Mouse (Mus musculus): ENCODE data around the gene A030005L19Rik. TPM values are rescaled to one million over a fixed set of nuclear protein-coding genes. Genes with fewer than 3 reads are reported as not detected.

A030005L19Rik gene
- polyA plus RNA-seq (2015; fragmentation: Nextera tagmentation; extraction: Ambion mirVana) = 0.27 TPM in 1 of 2 replicates, not detected in the other

GRCm38 (mm10) chr1:82913025-82913424 lies at the start of gene A030005L19Rik:
TSS of gene A030005L19Rik (plus strand) at chr1:82913325.

GRCm38 (mm10) chr1:82924650-82925049 lies 11.5 kb downstream of the A030005L19Rik start, which contains the start of gene A030014E15Rik:
TSS of gene A030014E15Rik (plus strand) at chr1:82924917.

GRCm38 (mm10) chr1:82931326-82931725 lies 18.2 kb downstream of the A030005L19Rik start, which contains the start of gene Gm6217:
TSS of gene Gm6217 (minus strand) at chr1:82931399.

GRCm38 (mm10) chr1:82943295-82943694 lies 30.2 kb downstream of the A030005L19Rik start, which contains the start of gene A030003K21Rik:
TSS of gene A030003K21Rik (minus strand) at chr1:82943388.

DNA sequence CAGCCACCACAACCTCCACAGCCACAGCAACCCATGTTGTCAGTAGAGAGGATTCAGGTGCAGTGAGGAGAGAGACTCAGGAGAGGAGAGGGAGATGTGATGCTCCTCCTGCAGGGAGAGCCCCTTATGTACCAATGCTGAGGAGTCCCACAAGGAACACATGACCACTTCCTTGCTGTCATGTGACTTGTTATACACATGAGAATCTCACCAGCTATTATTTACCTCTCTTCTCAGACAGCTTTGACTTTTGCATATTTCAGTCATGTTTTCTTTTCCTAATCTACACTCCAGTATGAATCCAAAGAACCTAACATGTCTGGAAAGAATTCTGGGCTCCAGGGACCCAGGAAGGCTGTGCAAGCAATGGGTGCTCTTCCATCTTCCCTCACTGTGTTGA lies 42.8 kb downstream of the A030005L19Rik start, which contains the start of gene Gm7544:
Gene Gm7544 (minus strand): TSS at position 101 of the 400 bp plus-strand sequence.

DNA sequence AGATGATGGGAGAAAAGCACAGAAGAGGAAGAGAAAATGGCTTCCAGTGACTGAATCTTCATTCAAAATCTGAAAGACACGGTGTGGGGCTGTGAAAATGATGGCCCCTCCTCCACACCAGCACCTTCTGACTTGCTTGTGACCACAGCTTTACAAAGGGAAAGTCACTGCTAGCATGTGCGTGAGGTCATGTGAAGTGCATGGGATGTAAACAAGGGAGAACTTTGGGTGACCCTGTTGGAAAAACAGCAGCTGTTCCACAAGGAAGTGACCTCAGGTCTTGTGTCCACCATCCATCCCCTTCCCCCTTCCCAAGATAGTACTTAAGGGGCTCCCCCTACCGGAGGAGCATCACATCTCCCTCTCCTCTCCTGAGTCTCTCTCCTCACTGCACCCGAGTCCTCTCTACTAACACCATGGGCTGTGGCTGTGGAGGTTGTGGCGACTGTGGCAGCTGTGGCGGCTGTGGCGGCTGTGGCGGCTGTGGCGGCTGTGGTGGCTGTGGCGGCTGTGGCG lies 46.8 kb downstream of the A030005L19Rik start, which contains the start of gene Gm47955:
Gene Gm47955 (plus strand): TSS at position 417 of the 516 bp plus-strand sequence.

Other genes with a start within 250 kb of the A030005L19Rik start
- gene Mff, start 188.4 kb upstream of the A030005L19Rik start, polyA plus RNA-seq (2015; fragmentation: Nextera tagmentation; extraction: Ambion mirVana) = 272 and 275 TPM in 2 replicates
- gene Tm4sf20, start 144.9 kb upstream of the A030005L19Rik start, polyA plus RNA-seq (2015; fragmentation: Nextera tagmentation; extraction: Ambion mirVana) = 0.48 and 1.2 TPM in 2 replicates
- not detected in 2 replicates for gene Gm47791, start 142.1 kb upstream of the A030005L19Rik start, polyA plus RNA-seq (2015; fragmentation: Nextera tagmentation; extraction: Ambion mirVana)
- gene Agfg1, start 73.8 kb upstream of the A030005L19Rik start, polyA plus RNA-seq (2015; fragmentation: Nextera tagmentation; extraction: Ambion mirVana) = 15.1 and 18.3 TPM in 2 replicates
- not detected in 2 replicates for gene A030014E15Rik, start 11.6 kb downstream of the A030005L19Rik start, polyA plus RNA-seq (2015; fragmentation: Nextera tagmentation; extraction: Ambion mirVana)
- gene Gm6217, start 18.1 kb downstream of the A030005L19Rik start, polyA plus RNA-seq (2015; fragmentation: Nextera tagmentation; extraction: Ambion mirVana) = not detected in 2 replicates
- not detected in 2 replicates for gene A030003K21Rik, start 30.1 kb downstream of the A030005L19Rik start, polyA plus RNA-seq (2015; fragmentation: Nextera tagmentation; extraction: Ambion mirVana)
- not detected in 2 replicates for gene Gm7544, start 42.7 kb downstream of the A030005L19Rik start, polyA plus RNA-seq (2015; fragmentation: Nextera tagmentation; extraction: Ambion mirVana)
- gene Gm47955, start 47.0 kb downstream of the A030005L19Rik start, polyA plus RNA-seq (2015; fragmentation: Nextera tagmentation; extraction: Ambion mirVana) = not detected in 2 replicates
- gene Gm47959, start 87.2 kb downstream of the A030005L19Rik start, polyA plus RNA-seq (2015; fragmentation: Nextera tagmentation; extraction: Ambion mirVana) = not detected in 2 replicates
- gene Slc19a3, start 125.1 kb downstream of the A030005L19Rik start, polyA plus RNA-seq (2015; fragmentation: Nextera tagmentation; extraction: Ambion mirVana) = 1.1 and 1.2 TPM in 2 replicates
- gene Krtap28-10, start 129.2 kb downstream of the A030005L19Rik start, polyA plus RNA-seq (2015; fragmentation: Nextera tagmentation; extraction: Ambion mirVana) = not detected in 2 replicates
- gene Gm47969, start 131.6 kb downstream of the A030005L19Rik start, polyA plus RNA-seq (2015; fragmentation: Nextera tagmentation; extraction: Ambion mirVana) = not detected in 2 replicates
- gene A030005K14Rik, start 146.1 kb downstream of the A030005L19Rik start, polyA plus RNA-seq (2015; fragmentation: Nextera tagmentation; extraction: Ambion mirVana) = not detected in 2 replicates
- not detected in 2 replicates for gene Krtap28-13, start 147.6 kb downstream of the A030005L19Rik start, polyA plus RNA-seq (2015; fragmentation: Nextera tagmentation; extraction: Ambion mirVana)
- gene Ccl20, start 203.4 kb downstream of the A030005L19Rik start, polyA plus RNA-seq (2015; fragmentation: Nextera tagmentation; extraction: Ambion mirVana) = 0.58 and 1.6 TPM in 2 replicates
- gene Daw1, start 246.4 kb downstream of the A030005L19Rik start, polyA plus RNA-seq (2015; fragmentation: Nextera tagmentation; extraction: Ambion mirVana) = 0.11 TPM in 1 of 2 replicates, not detected in the other